Mouse (Mus musculus) spleen, adult 2 months (tissue): ENCODE measurements at regions not wholly inside any gene's neighbourhood (a gene's known extent, or its start where the extent isn't known, plus 50 kb on each side); places are given as distances from the start of the nearest gene placed in this dataset.
"Not testable (repeated sequence)": the region's sequence is repeated elsewhere in the genome, so short reads cannot be mapped to it uniquely, and the experiment has no call there.

Experiments used
- DNase-seq, 2 experiments: peaks; one replicate each; pipeline versions ENCODE4 v3.0.0 to v3.0.0-alpha.2; 2012 to 2021; ENCODE audit warnings: low spot score in 2 of 2, low read depth in 1 of 2
- H3K27ac ChIP-seq: fragments of 200-500 bp; 2 replicates; pipeline ENCODE4 v1.5.1; 2012; ENCODE audit warnings: low read length, inconsistent platforms; ENCODE audit not compliant: insufficient read depth
- H3K27me3 ChIP-seq: fragments of 200-500 bp; 2 replicates; pipeline ENCODE4 v1.6.1; 2012; ENCODE audit warnings: mild to moderate bottlenecking, moderate library complexity, low read length, inconsistent platforms; ENCODE audit not compliant: control insufficient read depth, insufficient read depth
- H3K36me3 ChIP-seq: fragments of 200-500 bp; 2 replicates; pipeline ENCODE4 v1.6.1; 2012; ENCODE audit warnings: mild to moderate bottlenecking, low read length, inconsistent platforms; ENCODE audit not compliant: control insufficient read depth, insufficient read depth
- H3K4me1 ChIP-seq: fragments of 200-500 bp; 2 replicates; pipeline ENCODE4 v1.6.1; 2011; ENCODE audit warnings: inconsistent platforms; ENCODE audit not compliant: control insufficient read depth, insufficient read depth, insufficient read length
- H3K4me3 ChIP-seq: fragments of 200-500 bp; 2 replicates; pipeline ENCODE4 v1.5.1; 2011; ENCODE audit warnings: mild to moderate bottlenecking, inconsistent platforms; ENCODE audit not compliant: insufficient read depth, insufficient read length; ENCODE audit errors: extremely low read depth
- CTCF ChIP-seq: fragments of 200-500 bp; IDR thresholded peaks from 2 replicates; pipeline ENCODE4 v1.5.1; 2011; ENCODE audit warnings: mild to moderate bottlenecking, inconsistent platforms; ENCODE audit not compliant: insufficient read depth, insufficient read length, insufficient replicate concordance; ENCODE audit errors: extremely low read depth
- POLR2A ChIP-seq: fragments of 200-500 bp; IDR thresholded peaks from 2 replicates; pipeline ENCODE4 v1.6.1; 2011; ENCODE audit warnings: low read depth, low read length, inconsistent platforms
- WGBS: fragments of 180-500 bp; shearing (Covaris S2); methylation state at CpG from one replicate; pipeline ENCODE4 v1.1.7; 2018; 5-methylcytosine and 5-hydroxymethylcytosine counted together

- Histone ChIP-seq H3K27me3 (no peaks in the 10 kb centered on the region), H3K4me3 (no peak overlapping the region), H3K27ac (no peak overlapping the region), H3K36me3 (no peaks in the 10 kb centered on the region), H3K4me1 (no peaks in the 10 kb centered on the region)
- DNase-seq: no peak
- TF ChIP-seq CTCF: no peak
- TF ChIP-seq POLR2A: no peak
- 95% methylated on average over 5 of the region's 5 CpGs for WGBS
These were observed 139.4 kb upstream of the Zfp637 start for GRCm38 (mm10) chr6:117701547-117701946.

GRCm38 (mm10) chr6:117706006-117706405 is 135.0 kb upstream of the Zfp637 start:
- 70% methylated on average over 2 of the region's 2 CpGs for WGBS
- no peak overlapping the region for H3K4me3 ChIP-seq

GRCm38 (mm10) chr6:117709212-117709611 is 131.8 kb upstream of the Zfp637 start:
- Histone ChIP-seq H3K36me3 (no peaks in the 10 kb centered on the region), H3K27me3 (no peaks in the 10 kb centered on the region), H3K4me1 (no peaks in the 10 kb centered on the region), H3K4me3 (no peak overlapping the region), H3K27ac (no peak overlapping the region)
- WGBS: 87% methylated on average over 3 of the region's 3 CpGs
- DNase-seq: no peak
- no peak for TF ChIP-seq POLR2A
- no peak for TF ChIP-seq CTCF

More at GRCm38 (mm10) chr6:117706006-117706405, 135.0 kb upstream of the Zfp637 start:
- no peak for DNase-seq
- no peak overlapping the region for H3K27ac ChIP-seq
- TF ChIP-seq CTCF (no peak), POLR2A (no peak)
- H3K36me3 ChIP-seq: no peaks in the 10 kb centered on the region
- no peaks in the 10 kb centered on the region for H3K4me1 ChIP-seq
- H3K27me3 ChIP-seq: no peaks in the 10 kb centered on the region

GRCm38 (mm10) chr6:117715056-117715777 is 125.8 kb upstream of the Zfp637 start:
- Histone ChIP-seq H3K4me3 (no peak overlapping the region), H3K4me1 (no peaks in the 10 kb centered on the region), H3K36me3 (no peaks in the 10 kb centered on the region), H3K27ac (no peak overlapping the region), H3K27me3 (no peaks in the 10 kb centered on the region)
- WGBS: 87% methylated on average over 6 of the region's 6 CpGs
- TF ChIP-seq CTCF: no peak
- no peak for TF ChIP-seq POLR2A
- no peak for DNase-seq

GRCm38 (mm10) chr6:117716422-117716821 is 124.6 kb upstream of the Zfp637 start:
- not testable (repeated sequence) for H3K4me3 ChIP-seq, H3K27me3 ChIP-seq, H3K36me3 ChIP-seq, H3K4me1 ChIP-seq, DNase-seq, H3K27ac ChIP-seq
- 94% methylated on average over 11 of the region's 40 CpGs for WGBS

- not testable (repeated sequence) for H3K27me3 ChIP-seq, H3K27ac ChIP-seq, DNase-seq, H3K36me3 ChIP-seq, H3K4me1 ChIP-seq, H3K4me3 ChIP-seq
These were observed 88.6 kb upstream of the Zfp637 start for GRCm38 (mm10) chr6:117752338-117752737.

GRCm38 (mm10) chr6:117755682-117756081 is 85.3 kb upstream of the Zfp637 start:
- not testable (repeated sequence) for H3K4me3 ChIP-seq, H3K27ac ChIP-seq, H3K36me3 ChIP-seq, H3K27me3 ChIP-seq, DNase-seq, H3K4me1 ChIP-seq
- WGBS: 56% methylated on average over 2 of the region's 2 CpGs

GRCm38 (mm10) chr6:117756176-117756575 is 84.8 kb upstream of the Zfp637 start:
- TF ChIP-seq CTCF: no peak
- TF ChIP-seq POLR2A: no peak
- H3K27ac ChIP-seq: no peak overlapping the region
- no peaks in the 10 kb centered on the region for H3K36me3 ChIP-seq
- DNase-seq: no peak
- H3K27me3 ChIP-seq: no peaks in the 10 kb centered on the region
- H3K4me3 ChIP-seq: no peak overlapping the region
- 31% methylated on average over 9 of the region's 9 CpGs for WGBS
- H3K4me1 ChIP-seq: no peaks in the 10 kb centered on the region
